Mouse (Mus musculus): Measurements from ENCODE around the gene Utp4.

DNA sequence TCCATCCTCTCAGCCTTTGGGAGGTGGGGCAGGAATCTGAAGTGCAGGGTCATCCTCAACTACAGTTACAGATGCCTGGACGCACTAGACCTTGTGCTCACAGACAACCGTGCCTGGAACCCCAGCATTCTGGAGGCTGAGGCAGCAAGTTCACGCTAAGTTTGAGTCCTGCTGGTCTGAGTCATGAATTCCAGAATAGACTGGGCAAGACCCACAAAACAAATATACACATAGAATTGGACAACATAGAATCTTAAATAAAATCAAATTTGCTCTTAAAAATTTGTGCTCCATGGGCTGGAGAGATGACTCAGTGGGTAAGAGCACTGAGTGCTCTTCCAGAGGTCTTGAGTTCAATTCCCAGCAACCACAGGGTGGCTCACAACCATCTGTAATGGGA is 63.6 kb downstream of the Utp4 start:
- TF ChIP-seq POLR2A (IDR thresholded peaks at IDR 0.05; ENCODE audit: insufficient read depth, low read depth, low read length), result no peak
- no peak for TF ChIP-seq CTCF (IDR thresholded peaks at IDR 0.05; ENCODE audit: insufficient read depth, low read depth, low read length)

Data from olfactory bulb, adult 2 months (tissue).